Mouse (Mus musculus) cerebellum, adult 9-11 months (tissue): Measurements from ENCODE around the gene Ulk1.
"Not testable (repeated sequence)": the region's sequence is repeated elsewhere in the genome, so short reads cannot be mapped to it uniquely, and the experiment has no call there.

Experiments used
- DNase-seq: peaks from one replicate; pipeline ENCODE4 v3.0.0; 2022

Gene Ulk1

DNA sequence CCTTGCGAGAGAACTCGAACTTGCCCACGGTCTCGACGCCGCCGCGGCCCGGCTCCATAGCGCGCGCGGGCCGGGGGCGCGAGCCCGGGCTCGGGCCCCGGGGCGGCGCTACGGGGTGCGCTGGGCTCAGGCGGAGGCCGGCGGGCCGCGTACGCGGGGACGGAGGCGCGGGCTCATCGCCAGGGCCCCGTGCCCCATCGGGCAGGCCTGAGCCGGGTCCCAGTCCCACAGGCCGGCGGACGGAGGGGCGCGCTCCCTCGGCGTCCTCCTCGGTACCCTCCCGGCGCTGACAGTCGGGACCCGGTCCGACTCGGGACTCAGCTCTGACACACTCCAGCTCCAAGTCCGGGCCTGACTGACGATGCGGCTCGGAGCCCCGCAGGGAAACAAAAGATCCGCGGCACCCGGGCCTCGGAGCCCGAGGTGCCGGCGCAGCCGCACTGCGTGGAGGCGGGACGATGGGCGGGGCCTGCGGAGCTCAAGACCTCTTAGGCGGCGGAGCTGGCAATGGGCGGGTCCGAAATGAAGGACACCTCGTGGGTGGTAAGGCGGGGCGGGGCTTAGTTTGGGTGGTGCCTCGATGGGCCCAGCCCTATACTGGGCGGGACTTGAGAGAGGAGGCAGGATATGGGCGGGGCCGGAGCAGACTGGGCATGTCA is at the start of gene Ulk1:
TSS of gene Ulk1 (minus strand) at position 431 of the 659 bp plus-strand sequence.
- peak; percentile 100 for DNase-seq

DNA sequence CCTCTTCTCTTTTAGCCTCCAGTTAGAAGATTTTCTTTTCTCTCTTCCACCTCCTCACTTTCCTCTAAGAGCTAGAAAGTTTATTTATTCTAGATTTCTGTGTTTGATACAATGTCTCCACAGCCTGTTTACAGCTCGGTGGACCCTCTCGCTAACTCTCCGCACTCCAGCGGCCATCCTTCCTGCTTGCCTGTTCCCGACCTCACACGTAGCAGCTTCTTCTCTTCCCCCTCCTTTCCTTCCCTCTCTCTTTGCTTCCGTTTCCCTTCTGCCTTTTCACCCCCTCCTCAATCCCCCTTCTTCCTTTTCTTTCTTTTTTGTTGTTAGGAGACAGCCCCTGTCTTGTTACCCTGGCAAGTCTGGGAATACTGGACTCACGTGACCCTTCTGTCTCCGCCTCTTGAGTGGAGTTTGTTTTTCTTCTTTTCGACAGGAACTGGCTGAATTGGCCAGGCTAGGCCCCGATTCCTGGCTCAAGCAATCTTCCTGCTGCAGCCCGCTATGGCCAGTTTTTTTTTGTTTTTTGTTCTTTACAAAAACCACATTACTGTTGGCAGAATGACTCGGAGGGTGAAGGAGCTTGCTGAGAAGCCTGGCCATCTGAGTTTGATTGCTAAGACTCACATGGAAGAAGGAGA is 49.2 kb upstream of the Ulk1 start:
- no peak for DNase-seq

DNA sequence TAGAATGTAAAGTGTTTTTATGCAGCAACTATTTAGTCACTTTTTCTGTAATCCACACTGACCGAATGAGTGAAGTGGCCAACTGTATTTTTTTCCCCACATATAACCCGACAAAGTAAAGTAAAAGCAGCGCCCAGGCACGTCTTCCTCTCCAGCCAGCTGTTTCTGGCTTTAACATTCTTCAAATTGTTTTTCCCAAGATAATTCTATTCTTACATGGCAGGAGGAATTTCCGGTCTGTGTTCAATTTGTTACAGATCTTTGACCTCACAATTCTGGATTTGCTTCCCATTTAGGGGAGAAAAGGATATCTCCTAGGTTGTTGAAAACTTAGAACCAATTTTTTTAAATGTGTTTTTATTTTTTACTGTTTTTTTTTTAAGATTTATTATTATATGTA is 47.2 kb upstream of the Ulk1 start:
- DNase-seq = no peak

DNA sequence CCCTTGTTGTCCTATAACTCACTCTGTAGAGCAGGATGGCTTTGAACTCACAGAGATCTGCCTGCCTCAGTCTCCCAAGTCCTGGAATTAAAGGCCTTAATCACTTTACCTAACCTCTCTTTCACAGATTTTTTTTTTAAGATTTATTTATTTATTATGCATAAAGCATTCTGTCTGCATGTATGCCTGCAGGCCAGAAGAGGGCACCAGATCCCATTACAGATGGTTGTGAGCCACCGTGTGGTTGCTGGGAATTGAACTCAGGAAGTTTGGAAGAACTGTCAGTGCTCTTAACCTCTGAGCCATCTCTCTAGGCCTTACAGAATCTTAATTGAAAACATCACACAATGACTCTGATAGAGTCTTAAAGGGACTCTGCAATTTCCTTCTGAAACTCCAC is 43.1 kb upstream of the Ulk1 start:
- no peak for DNase-seq

DNA sequence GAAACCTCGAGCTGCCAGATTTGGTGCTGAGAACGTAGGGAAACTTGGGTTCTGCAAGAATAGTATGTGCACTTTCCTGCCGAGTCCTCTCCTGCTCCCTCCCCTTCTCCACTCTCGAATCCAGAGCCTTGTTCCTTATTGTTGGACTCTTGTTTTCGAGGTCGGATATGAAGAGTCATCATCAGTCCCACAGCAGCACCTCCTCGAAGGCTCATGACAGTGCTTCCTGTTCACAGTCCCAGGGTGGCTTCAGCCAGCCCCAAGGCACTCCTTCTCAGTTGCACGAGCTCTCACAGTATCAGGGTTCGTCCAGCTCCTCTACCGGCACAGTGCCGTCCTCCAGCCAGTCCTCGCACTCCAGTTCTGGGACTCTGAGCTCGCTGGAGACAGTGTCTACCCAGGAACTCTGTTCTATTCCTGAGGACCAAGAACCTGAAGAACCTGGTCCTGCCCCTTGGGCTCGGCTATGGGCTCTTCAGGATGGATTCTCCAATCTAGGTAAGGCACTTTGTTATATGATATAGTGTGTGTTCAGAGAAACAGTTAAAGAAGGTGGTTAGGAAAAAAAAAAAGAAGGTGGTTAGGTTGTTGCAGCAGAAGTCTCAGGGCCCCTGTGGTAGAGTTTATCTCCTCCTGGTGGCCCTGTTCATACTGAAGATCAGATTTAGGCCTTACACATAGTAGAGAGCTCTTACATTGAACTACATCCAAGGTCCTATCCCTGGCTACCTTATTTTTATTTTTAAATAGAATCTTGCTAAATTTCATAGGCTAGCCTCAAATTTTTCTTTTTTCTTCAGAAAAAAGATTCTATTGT is 31.4 kb upstream of the Ulk1 start:
- peak; percentile 38 for DNase-seq

DNA sequence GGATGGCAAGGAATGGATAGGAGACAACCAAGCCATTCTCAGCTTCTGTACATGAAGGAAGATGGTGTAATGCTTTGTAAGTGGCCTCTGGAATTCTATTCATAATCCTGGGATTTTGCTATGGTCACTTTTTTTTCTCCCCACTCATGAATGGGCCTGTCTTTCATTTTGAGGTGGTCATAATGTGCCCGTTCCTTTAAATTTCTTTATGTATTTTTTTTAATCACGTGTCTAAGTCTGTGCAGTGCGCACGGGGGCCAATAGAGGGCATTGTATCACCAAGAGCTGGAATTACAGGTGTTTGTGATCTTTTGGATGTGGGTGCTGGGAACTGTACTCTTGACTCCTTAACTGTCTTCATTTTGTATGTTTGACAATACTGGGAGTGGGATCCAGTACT is 30.6 kb upstream of the Ulk1 start:
- DNase-seq = peak; percentile 50

DNA sequence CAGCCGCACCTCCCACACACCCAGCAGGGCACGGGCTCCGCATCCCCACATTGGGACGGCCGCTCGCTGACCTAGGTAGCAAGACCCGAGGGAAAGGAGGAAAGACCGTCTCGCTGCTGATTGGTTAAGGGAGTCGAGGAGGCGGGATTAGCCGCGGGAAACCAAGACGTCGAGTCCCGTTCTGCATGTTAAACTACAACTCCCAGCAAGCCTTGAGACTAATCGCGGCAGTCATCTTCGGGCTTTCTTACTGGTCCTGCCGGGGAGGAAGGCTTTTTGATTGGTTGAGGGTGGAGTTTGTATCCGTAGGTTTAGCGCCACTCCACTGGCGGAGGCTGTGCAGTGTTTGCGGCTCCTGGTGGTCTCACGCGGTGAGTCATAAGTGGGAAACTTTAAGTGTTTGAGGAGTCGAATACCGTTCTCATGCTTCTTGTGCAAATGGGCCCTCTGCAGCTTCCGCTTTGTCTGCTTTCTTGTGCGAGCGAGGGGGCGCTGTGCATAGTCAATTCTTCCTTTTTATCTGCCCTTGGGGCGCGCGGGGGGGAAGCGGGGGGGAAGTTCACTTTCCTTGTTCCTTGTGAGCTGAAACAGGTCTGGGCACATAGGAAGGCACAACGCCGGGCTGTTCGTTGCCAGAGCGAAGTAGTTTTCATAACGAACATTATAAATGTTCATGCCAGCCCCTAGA is 29.9 kb upstream of the Ulk1 start, which contains the start of the genes Hscb and Chek2:
TSS of gene Hscb (minus strand) at position 100 of the 688 bp plus-strand sequence.
TSS of gene Chek2 (plus strand) at position 302 of the 688 bp plus-strand sequence.
- peak; percentile 99 for DNase-seq

DNA sequence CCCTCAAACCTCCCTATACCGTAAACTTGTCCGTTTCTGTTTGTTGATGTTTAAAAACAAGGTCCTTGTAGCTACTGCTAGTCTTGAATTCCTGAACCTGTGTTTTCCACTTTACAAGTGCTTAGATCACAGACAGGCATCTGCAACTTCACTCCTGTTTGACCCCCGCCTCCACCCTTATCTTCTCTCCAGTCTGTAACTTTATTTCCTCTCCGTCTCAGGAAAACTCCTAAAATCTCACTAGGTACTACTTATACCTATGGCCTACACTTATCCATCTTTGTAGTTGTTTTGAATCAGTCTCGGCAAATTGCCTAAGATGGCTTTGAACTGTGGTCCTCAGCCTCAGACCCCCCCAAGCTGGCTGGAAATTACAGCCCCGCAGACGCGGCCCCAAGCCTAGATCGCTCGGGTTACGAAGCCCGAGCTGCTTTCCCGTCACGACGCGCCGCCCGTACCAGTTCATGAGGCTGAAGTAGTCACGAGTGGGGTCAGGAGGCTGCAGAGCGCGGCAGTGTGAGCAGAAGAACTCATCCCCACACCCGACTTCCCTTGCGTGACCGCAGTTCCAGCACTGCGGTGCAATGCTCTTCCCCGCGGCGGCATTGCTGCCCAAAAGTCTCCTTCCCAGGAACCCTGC is 29.3 kb upstream of the Ulk1 start:
- DNase-seq = no peak

DNA sequence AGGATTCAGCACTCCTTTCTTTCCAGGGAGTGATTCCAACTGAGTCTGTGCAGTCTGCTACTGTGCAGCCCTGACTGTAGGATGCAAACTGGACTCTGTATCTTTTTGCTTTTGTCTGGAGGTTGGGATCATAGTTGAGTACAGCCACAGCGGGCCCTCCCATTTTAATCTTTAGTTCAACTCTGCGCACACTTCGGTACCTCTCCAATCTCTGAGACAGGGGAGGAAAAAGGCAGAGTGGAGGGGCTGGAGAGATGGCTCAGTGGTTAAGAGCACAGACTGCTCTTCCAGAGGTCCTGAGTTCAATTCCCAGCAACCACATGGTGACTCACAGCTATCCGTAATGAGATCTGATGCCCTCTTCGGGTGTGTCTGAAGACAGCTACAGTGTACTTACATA is 28.1 kb upstream of the Ulk1 start:
- DNase-seq = not testable (repeated sequence)

DNA sequence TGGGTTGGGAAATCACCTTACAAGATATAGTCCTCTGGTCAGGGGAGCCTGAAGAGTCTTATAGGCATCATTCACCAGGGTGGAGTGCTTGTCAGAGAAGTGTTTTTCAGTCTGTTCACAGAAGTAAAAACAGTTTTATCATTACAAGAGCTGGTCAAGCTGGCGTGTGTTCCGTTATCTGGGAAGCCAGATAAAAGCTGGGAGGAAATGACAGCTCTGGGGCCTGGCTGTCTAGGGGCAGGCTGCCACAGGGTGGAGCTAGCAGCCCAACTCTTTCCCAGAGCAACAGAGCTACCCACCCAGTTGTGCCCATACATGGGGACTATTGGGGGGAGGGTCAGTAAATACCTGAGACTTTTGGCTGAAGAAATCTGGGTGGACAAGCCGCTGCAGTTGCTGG is 26.1 kb upstream of the Ulk1 start:
- no peak for DNase-seq

DNA sequence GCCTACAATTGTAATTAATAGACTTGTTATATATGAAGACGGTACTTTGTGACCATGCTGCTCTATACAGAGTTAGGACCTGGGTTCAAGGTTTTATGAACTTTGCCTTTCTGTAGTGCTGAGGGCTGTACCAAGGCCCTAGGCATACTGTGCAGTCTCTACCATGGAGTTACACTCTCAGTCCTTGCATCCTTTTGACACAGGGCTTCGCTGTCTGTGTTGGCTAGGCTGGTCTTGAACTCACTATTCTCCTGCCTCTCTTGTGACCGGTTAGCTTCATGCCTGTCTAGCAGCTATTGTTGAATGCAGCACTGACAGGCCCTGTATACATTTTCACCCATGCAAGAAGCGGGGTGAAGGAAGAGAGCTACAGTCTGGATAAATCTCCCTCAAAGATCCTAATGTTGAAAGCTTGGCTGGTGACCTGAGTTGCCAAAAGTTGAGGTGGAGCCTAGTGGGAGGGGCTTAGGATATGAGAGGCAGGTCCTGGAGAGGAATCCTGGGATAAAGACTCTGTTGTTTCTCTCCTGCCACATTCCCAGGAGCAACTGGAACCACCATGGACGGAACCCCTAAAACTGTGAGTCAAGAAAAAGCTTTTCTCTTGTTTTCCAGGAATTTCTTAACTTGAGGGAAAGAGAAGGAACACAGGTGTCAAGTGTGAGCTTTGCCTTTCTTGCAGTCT is 21.3 kb upstream of the Ulk1 start:
- no peak for DNase-seq

DNA sequence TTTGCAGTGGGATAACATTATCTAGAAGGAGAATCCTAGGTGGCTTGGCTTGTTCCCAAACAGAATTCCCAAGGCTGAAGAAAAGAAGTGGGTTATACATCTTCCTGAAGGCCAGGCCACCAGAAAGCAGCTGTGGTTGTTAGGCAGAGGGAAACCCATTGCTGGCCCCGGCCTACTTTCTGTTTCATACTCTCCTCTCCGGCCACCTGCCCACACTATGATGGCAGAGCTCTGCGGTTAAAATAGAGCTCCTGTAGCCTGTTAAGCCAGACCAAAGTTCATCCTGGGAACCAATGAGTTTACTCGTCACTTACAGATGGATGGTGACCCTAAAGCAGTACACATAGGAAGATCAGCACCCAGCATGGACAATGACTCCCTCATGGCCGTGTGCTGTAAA is 17.7 kb upstream of the Ulk1 start:
- DNase-seq = no peak

DNA sequence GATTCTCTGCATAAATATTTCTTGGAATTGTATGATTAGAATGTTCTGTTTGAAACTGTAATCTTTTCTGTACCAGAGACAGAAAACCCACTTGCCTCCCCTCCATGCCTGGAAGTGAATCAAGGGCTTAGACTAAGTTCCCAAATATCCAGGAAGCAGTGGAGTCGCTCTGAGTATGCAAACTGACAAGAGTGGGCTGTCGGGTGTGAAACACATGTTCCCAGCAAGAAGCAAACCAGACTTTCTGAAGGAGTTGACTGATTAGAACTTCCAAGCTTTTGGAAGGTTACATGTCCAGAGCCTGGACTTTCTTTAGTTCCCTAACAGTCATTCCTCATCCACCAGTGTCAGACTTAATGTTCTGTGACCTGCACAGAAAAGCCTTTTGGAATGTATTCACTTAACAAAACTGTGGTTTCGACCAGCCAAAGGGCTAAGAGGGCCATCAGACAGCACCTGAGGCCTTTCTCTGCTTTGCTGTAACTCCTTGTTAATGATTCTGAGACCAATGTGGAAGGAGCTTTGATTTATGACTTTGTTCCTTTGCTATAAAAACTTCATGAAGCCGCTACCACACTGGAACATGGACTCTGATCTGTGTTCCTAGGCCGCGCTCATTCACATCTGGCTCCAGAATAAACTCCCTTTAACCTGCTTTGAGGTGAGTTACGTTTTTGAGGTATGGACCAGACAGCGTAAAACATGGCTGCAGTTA is 17.0 kb upstream of the Ulk1 start:
- no peak for DNase-seq

DNA sequence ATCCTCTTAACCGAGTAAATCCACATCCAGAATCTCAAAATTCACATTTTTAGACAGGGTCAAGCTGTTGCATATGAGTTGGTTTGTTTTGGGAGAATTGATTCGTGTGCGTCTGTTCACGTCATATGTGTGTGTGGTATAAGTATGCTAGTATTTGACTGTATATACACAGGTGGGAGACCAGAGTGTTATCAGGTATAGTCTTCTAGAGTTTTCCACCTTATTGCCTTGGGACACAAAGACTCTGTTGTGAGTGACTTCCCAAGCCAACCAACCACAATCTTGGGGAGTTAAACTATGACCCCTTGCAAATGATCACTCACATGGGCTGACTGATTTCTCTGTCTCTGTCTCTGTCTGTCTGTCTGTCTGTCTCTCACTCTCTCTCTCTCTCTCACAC is 14.5 kb upstream of the Ulk1 start:
- no peak for DNase-seq

DNA sequence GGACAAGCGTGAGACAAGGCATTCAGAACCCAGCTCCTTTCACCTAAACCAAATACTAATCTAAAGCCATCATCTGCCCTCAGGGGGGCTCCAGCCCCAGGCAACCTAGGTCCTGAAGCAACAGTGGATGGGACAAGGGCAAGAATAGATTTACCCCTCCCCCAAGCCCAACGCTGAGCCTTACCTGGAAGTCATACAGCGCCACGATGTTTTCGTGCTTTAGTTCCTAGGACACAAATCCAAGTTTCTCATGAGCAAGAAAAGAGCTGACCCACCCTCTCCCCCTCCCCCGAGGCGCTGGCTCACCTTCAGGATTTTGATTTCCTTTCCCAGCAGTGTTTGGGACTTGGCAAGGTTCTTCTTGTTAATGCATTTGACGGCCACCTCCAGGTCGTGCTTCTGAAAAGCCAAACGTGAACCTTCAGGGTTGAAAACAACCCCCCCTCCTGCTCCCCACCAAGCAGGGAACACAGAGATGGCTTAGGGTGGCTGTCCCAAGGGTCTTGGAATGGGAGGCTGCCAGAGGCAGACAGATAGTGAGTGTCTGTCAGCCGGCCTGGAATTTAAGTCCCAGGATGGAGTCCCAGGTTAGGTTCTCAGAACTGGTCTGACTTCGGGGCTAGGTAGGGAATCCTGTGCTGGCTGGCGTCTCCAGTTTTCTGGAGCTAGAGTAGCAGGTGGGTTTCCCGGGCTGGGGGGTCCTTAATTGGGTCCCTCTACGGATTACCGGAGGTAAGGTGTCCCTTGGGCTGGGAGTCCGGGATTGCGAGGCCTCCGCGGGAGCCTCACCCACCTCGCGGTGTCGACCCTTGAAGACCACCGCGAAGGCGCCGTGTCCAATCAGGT is 853 bp downstream of the Ulk1 start:
- peak; percentile 78 for DNase-seq

DNA sequence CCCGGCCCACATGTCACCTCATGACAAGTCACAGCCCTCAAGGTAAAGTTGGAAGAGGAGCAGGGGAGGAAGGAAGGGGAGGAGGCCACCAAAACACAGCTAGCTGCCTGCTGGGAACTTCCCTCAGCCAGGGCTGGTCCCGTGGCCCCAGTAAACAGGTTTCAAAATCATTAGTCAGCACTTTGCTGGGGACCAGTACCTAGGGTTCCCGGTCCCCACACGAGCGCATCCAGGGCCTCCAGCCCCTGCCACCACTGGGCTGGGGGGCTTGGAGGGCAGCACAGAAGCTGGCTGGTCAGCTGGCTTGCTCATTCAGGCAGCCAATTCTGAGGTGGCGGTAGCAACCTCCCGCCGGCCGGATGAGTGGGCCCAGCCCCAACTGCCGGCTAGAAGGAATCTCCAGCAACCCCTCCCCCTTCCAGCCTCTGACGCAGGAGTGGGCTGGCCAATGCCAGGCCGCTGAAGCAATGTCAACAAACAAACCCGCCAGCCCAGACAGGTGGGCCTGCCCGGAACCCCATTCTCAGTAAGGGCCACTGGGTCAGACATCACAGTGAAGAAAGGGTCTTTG is 1.8 kb downstream of the Ulk1 start:
- DNase-seq = peak; percentile 92

DNA sequence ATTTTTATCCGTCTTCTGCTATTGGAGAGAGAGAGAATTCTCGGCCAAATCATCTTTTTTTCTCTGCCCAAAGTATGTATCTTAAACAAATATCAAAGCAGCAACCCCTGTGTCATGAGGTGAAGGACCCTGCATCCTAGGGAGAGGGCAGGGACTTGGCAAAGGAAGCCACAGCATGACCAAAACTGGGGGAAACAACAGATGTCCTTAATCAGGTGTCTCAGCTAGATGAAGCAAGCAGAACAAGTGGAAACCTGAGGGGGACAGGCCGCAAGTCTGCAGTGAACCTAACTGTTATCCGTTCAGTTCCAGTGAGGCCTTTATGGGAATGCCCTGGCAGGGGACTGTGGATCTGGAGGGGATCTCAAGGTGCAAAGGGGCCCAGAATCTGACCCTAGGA is 2.4 kb downstream of the Ulk1 start:
- peak; percentile 58 for DNase-seq

DNA sequence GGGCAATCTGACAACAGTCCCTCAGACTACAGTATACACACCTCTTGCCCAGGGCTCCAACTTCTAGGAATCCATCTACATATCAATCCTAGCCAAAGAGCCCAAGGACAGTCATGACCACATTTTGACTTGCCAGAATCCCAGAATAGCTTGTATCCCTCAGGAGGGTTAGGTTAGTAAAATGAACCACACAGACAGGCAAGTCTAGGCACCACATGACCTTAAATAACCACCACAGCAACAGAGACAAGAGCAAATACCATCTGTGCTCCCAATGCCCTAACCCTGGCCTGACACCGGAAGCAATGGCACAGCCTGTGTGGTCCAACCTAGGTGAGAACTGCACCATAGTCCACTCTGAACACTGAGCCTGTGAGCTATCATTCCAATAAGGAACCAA is 3.2 kb downstream of the Ulk1 start:
- peak; percentile 37 for DNase-seq

DNA sequence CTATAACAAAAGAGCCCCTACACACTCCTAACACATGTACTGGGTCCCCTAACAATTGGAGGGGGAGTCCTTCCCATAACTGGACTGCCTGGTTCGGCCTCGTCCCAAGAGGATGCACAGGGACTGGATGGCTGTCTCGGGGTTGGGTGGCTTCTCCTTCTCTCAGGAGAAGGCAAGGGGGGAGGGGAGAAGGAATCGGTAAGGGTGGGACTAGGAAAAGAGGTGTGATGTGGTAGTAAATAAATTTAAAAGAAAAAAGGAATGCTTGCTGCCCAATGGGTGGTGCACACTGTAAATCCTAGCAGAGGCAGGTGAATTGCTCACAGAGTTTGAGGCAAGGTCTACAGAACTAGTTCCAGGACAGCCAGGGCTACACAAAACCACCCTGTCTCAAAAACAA is 3.7 kb downstream of the Ulk1 start:
- DNase-seq = peak; percentile 28
